Mouse (Mus musculus): ENCODE measurements around the gene Epb41l5.
A peak's percentile ranks its signal among the peaks of the same experiment; 100 is the strongest.

Gene Epb41l5

DNA sequence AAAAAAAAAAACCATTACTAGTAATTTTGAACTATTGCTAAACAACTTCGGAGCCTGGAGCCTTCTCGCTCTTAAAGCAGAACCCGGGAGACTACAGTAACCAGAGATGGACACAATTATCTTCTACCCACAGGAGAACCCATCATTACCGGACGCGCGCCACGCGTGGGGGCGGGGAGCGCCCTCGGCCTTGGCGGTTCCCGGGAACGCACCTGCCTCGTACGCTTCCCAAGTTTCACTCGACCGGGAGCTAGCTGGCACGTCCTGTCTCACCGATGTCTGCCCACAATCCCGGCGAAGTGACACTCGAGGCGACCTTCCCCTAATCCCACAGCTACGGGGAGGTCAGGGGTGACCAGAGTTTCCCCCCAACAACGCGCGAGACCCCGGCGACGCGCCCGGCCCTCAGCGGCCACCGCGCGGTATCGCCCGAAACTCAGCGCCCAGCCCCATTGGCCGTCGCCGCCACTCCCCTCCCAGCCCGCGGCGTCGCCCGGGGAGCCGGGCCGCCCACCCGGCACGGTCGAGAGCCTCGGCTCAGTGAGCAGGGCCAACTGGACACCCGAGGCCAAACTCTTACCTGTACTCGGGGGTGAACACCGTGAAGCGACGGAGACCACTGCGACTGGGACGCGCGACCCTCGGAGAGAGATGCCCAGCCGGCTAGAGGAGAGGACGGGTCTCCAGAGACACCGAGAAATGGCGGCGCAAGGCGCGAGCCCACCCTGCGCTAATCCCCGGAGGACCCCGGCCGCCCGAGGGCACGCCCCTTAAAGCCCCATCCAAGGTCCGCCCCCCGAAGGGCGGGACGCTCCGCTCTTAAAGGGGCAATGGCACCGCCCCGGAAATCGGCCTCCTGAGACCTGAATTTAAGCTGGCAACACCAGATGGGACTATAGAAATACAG is at the start of gene Epb41l5:
TSS of gene Epb41l5 (minus strand) at position 796 of the 907 bp plus-strand sequence.
- peak; percentile 66 for DNase-seq

DNA sequence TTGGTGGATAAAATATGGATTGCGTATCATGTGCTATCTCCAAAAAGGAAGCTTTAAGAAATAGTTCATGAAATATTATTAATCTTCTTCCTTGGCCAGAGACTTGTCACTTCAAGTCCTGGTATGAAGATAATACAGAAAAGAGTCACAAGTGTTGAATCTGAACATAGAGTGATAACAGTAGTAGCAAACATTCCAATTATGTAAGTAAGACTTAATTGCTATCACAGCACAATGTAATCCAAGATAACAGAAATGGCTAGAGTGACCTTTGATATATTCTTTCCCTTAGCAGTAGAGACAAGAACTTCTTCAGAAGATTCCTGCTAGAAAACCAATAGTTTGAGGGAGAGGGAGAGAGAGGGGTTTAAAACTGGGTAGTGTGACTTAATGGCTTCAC is 48.1 kb upstream of the Epb41l5 start:
- no peak for DNase-seq

- no peak for DNase-seq
Measured at GRCm38 (mm10) chr1:119685773-119686558, 37.2 kb upstream of the Epb41l5 start.

GRCm38 (mm10) chr1:119681663-119682213 is 32.9 kb upstream of the Epb41l5 start:
- no peak for DNase-seq

- no peak for DNase-seq
Measured at GRCm38 (mm10) chr1:119674984-119675383, 26.2 kb upstream of the Epb41l5 start.

GRCm38 (mm10) chr1:119666904-119667303 is 18.1 kb upstream of the Epb41l5 start:
- no peak for DNase-seq

GRCm38 (mm10) chr1:119654307-119654706 is 5.5 kb upstream of the Epb41l5 start:
- no peak for DNase-seq

- peak; percentile 21 for DNase-seq
Measured at GRCm38 (mm10) chr1:119650386-119650785, 1.6 kb upstream of the Epb41l5 start.

DNA sequence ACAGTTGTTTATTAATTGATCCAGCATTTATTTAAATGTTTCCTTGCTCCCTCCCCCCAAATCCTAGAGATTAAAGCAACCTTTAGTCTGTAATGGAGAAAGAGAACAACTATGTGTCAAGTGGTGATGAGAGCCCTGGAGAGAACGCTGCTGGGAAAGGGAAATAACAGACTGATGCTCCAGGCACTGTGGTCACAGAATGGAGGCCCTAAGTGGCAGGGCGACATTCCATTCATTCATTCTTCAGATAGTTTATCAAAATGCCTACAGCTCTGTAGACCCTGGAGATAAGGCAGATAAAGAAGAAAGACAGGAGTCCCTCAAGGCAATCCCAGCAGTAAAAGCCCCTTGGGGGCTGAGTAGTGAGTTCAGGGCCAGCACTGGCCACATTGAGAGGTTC is 827 bp upstream of the Epb41l5 start:
- no peak for DNase-seq

DNA sequence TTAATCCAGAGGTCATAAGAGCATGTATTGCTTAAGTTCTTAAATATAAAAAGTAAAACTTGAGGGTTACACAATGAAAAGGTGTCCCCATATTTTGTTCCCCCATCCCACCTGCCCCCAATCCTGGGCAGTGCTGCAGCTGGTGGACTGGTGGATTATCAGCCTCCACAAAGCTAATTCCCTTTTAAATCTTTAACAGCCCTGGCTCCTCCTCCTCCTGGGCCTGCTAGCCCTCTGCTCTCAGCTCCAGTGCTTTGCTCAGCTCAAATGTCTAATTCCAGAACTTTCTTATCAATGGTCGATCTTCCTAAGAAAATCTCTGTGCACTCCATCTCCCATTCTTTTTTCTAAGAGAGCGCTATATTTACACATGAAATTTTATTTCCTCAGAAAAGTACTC is 2.4 kb downstream of the Epb41l5 start:
- DNase-seq = no peak

DNA sequence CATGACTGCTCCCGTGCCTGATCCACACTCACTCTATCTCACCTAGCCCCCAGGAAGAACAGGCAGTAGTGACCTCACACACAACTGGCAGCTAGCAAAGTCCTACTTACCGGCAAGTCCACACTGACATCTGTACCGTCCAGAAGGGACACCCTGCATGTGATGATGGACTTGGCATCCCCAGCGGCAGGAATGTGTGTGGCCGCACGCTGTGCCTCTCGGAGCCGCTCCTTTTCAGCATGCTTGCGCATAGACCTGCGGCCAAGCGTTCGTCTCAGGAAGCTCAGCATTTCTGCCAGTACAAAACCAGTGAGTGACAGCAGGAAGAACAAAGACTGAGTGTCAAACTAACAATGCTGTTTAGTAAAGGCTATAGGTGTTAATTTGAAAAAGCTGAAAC is 6.4 kb downstream of the Epb41l5 start:
- peak; percentile 13 for DNase-seq

GRCm38 (mm10) chr1:119641090-119641812 is 7.5 kb downstream of the Epb41l5 start:
- DNase-seq = no peak

- DNase-seq = no peak
Measured at GRCm38 (mm10) chr1:119640006-119640405, 8.8 kb downstream of the Epb41l5 start.

DNA sequence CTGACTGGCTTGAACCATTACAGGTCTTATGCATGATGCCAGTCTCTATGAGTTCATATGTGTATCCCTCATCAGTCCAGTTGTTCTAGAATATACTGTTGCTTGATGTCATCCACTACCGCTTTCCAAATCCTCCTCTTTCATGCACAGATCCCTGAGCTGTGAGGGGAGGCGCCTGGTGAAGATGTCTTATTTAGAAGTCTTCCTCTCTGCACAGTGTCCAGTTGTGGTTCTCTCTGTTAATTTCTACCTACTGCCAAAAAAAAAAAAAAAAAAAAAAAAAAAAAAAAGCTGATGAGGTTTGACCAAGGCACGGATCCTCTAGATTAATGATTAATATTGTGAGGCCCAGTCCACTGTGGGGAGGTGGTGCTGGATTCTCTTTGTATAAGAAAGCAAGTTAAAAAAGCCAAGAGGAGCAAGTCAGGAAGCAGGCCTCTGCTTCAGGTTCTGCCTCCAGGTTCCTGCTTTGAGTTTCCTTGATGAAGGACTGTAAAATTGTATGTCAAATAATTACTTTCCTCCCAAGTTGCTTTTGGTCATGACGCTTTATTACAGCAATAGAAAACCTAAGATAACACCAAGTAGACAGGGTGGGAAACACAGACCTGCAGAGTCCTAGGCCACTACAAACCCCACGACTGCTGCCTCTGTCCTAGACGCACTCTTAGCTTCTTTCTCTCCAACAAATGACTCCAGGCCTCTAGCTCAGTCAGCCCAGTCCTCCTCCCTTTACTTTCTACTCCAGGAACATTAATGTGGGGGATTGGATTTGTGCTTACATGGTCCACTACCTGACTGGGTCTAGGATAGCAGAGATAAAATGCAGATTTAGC is 11.4 kb downstream of the Epb41l5 start:
- DNase-seq = no peak

DNA sequence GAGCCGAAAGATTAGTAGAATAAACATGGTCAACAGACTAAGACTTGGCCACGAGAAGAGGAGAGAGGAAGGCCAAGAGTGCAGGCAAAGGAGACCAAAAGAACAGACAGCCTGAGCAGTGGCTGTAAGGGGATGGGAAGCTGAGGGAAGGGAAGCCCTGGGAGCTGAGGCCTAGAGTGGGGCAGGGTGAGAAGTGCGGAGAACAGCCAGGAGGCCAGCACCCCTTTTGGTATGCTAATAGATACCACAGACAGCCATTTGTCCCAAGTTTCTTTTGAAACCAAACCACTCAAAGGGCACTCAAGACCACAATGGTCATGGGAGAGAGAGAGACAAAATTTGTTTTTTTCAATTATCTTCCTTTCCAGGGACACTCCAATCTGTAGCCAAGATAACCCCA is 14.1 kb downstream of the Epb41l5 start:
- DNase-seq = no peak

- no peak for DNase-seq
Measured at GRCm38 (mm10) chr1:119630428-119630827, 18.4 kb downstream of the Epb41l5 start.

GRCm38 (mm10) chr1:119626837-119627236 is 22.0 kb downstream of the Epb41l5 start:
- no peak for DNase-seq

DNA sequence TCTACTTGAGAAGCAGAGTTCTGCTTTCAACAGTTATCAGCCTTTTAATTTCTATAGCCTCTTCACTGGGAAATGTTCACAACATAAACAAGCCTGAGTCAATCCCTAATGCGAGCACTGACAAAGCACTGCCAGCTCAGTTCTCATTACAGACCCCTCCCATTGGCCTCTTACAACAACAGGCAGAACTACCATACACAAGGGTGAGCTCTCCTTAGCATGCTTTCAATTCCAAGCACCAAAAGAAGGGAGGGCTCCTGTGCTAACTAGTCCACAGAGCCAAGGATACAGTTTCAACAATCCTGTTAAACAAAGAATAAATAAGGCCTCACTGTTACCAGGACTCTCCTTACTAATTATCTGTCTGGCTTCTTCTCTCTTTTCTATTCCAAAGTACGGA is 24.4 kb downstream of the Epb41l5 start:
- DNase-seq = no peak

- DNase-seq = no peak
Measured at GRCm38 (mm10) chr1:119605396-119605795, 43.4 kb downstream of the Epb41l5 start.

DNA sequence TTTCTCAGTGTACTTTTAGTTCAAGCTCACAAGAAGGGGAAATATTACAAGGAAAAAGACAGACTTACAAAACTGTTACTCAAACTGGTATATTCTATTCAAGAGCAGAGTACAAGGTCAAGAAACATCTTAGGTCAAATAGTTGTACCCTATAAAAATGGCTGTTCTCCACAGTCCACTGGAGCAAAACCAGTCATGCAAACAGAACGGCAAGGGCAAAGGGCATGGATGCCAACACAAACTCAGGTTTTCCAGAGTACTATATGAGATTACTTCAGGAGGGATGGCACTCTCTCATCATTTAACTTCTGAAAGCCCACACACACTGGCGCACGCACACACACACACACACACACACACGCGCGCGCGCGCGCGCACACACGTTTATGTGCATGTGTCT is 46.4 kb downstream of the Epb41l5 start:
- DNase-seq = no peak

GRCm38 (mm10) chr1:119598855-119599254 is 49.9 kb downstream of the Epb41l5 start:
- DNase-seq = no peak

DNA sequence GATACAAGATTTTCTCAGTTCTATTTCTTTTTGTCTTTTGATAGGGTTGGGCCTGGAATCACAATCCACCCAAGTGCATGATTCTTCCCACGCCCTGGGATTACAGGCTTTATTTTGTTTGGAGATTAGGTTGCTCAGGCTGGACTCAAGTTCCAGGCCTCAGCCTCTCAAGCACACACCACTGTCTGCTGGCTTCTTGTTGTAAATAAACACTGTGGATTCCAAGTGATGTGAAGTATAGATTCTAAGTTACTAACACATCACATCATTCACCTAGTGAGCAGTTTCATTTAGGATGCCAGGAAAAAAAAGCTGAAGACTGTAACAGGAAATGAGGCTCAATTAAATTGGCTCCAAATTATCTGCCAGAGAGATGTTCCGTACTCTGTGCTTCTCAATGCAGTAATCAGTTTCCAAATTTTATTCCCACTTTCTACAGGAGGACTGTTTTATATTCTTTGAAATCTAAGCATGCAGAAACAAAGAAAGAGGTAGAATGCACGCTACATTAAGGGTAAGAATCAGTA is 51.8 kb downstream of the Epb41l5 start:
- DNase-seq = no peak

Data from cerebellum, adult 8-10 months (tissue).